Comparison of ENCODE assay signal across 19 mouse cellular contexts in genomic region chr16:12032441-12032840, GRCm38 (mm10). TPM values are rescaled to one million over a fixed set of nuclear protein-coding genes. Genes with fewer than 3 reads are reported as not detected.
A peak's percentile ranks its signal among the peaks of the same experiment; 100 is the strongest.
DNase-seq lines count a peak whose midpoint lies in the region; ATAC-seq and TF ChIP-seq lines count a peak whose summit lies in the region.
"Had no signal": no experiment of that assay in that cellular context is flagged by ENCODE, and none has a peak within 500 bp of the region (broad histone marks: within the 10 kb centered on the region; RNA-seq: fewer than 3 reads in every experiment).

No protein-coding gene starts in this region.

- H3K27me3 ChIP-seq in liver, adult 2 months (ENCODE audit: control insufficient read depth, insufficient read depth, low read length), result no peaks in the 10 kb centered on the region
- no peaks in the 10 kb centered on the region for H3K27me3 ChIP-seq in liver, embryonic 12.5 days (replicated peaks)
- H3K27me3 ChIP-seq in kidney, embryonic 16.5 days (ENCODE audit: insufficient read depth, low read length), result no peaks in the 10 kb centered on the region
- H3K27me3 ChIP-seq: limb, embryonic 13.5 days; lung, embryonic 15.5 days; midbrain, embryonic 12.5 days; stomach, embryonic 15.5 days had no signal

- no peak overlapping the region for H3K27ac ChIP-seq in liver, adult 2 months (replicated peaks; ENCODE audit: insufficient read depth, low read depth, low read length)
- H3K27ac ChIP-seq in liver, embryonic 12.5 days, result no peak overlapping the region
- no peak overlapping the region for H3K27ac ChIP-seq in kidney, embryonic 16.5 days (ENCODE audit: low read length)
- H3K27ac ChIP-seq: limb, embryonic 13.5 days; lung, embryonic 15.5 days; midbrain, embryonic 12.5 days; stomach, embryonic 15.5 days had no signal

- H3K79me2 ChIP-seq in liver, adult 2 months (ENCODE audit: control insufficient read depth, insufficient read depth, low read length), result no peaks in the 10 kb centered on the region

- H3K9me3 ChIP-seq in liver, embryonic 12.5 days (replicated peaks), result no peaks in the 10 kb centered on the region
- no peaks in the 10 kb centered on the region for H3K9me3 ChIP-seq in kidney, embryonic 16.5 days (ENCODE audit: low read length)
- H3K9me3 ChIP-seq: limb, embryonic 13.5 days; lung, embryonic 15.5 days; midbrain, embryonic 12.5 days; stomach, embryonic 15.5 days had no signal

- H3K4me2 ChIP-seq in liver, embryonic 12.5 days, result no peak overlapping the region
- no peak overlapping the region for H3K4me2 ChIP-seq in kidney, embryonic 16.5 days (replicated peaks; ENCODE audit: low read depth, low read length)
- H3K4me2 ChIP-seq: limb, embryonic 13.5 days; lung, embryonic 15.5 days; midbrain, embryonic 12.5 days; stomach, embryonic 15.5 days had no signal

- no peaks in the 10 kb centered on the region for H3K4me1 ChIP-seq in liver, adult 2 months (ENCODE audit: control insufficient read depth, insufficient read depth, low read length)
- peaks cover 5% of the 10 kb centered on the region; the same call in 1 of the 2 replicates for H3K4me1 ChIP-seq in liver, embryonic 12.5 days
- no peaks in the 10 kb centered on the region for H3K4me1 ChIP-seq in kidney, embryonic 16.5 days (ENCODE audit: insufficient read depth, low read length)
- H3K4me1 ChIP-seq: limb, embryonic 13.5 days; lung, embryonic 15.5 days; midbrain, embryonic 12.5 days; stomach, embryonic 15.5 days had no signal

- no peak for ATAC-seq in liver, embryonic 12.5 days
- no peak for ATAC-seq in megakaryocyte, adult 5-6 weeks (ENCODE audit: poor library complexity, severe bottlenecking)
- ATAC-seq in kidney, embryonic 16.5 days (ENCODE audit: low FRiP score, low TSS enrichment), result no peak
- ATAC-seq: forebrain, embryonic 16.5 days had no signal

- WGBS in liver, adult 2 months, result 13% methylated on average over 1 of the region's 1 CpGs
- 83% methylated on average over 1 of the region's 1 CpGs for WGBS in liver, embryonic 12.5 days (ENCODE audit: insufficient replicate concordance)
- WGBS in kidney, embryonic 16.5 days, result 83% methylated on average over 1 of the region's 1 CpGs

- TF ChIP-seq CTCF in liver, adult 2 months (IDR thresholded peaks at IDR 0.05; ENCODE audit: low read depth, low read length), result no peak

- no peak for TF ChIP-seq POLR2A in liver, adult 2 months (IDR thresholded peaks at IDR 0.05; ENCODE audit: extremely low read depth, insufficient read depth, low read length)

- H3K4me3 ChIP-seq in liver, adult 2 months (ENCODE audit: insufficient read depth, low read depth, low read length), result no peak overlapping the region
- H3K4me3 ChIP-seq in liver, embryonic 12.5 days, result no peak overlapping the region
- H3K4me3 ChIP-seq in kidney, embryonic 16.5 days (ENCODE audit: low read length), result no peak overlapping the region
- H3K4me3 ChIP-seq: limb, embryonic 13.5 days; lung, embryonic 15.5 days; midbrain, embryonic 12.5 days; stomach, embryonic 15.5 days had no signal

- no peaks in the 10 kb centered on the region for H3K36me3 ChIP-seq in liver, adult 2 months (ENCODE audit: control insufficient read depth, insufficient read depth, low read length)
- no peaks in the 10 kb centered on the region for H3K36me3 ChIP-seq in liver, embryonic 12.5 days
- H3K36me3 ChIP-seq in kidney, embryonic 16.5 days (ENCODE audit: insufficient read depth, low read length), result no peaks in the 10 kb centered on the region
- H3K36me3 ChIP-seq: limb, embryonic 13.5 days; lung, embryonic 15.5 days; midbrain, embryonic 12.5 days; stomach, embryonic 15.5 days had no signal

- H3K9ac ChIP-seq in liver, adult 2 months (ENCODE audit: low read depth, low read length), result no peak overlapping the region
- H3K9ac ChIP-seq in liver, embryonic 12.5 days, result no peak overlapping the region
- H3K9ac ChIP-seq in kidney, embryonic 16.5 days (replicated peaks; ENCODE audit: low read length), result no peak overlapping the region
- H3K9ac ChIP-seq: limb, embryonic 13.5 days; lung, embryonic 15.5 days; midbrain, embryonic 12.5 days; stomach, embryonic 15.5 days had no signal

- DNase-seq in cerebellum, postnatal 10 days, result peak; percentile 23 to 36
- DNase-seq in cerebellum, adult 9-10 months, result no peak
- DNase-seq in liver, adult 2 months (ENCODE audit: extremely low read depth, low read depth, low spot score), result peak; percentile 54
- DNase-seq in MN1 (ENCODE audit: low spot score), result peak; percentile 17
- peak; percentile 67 to 77 for DNase-seq in adrenal gland, postnatal 36 days
- DNase-seq: embryo, embryonic 11 days; gastrocnemius, postnatal 10 days; kidney, adult 9 months; thymus, postnatal 25 days had no signal

RNA-seq across cellular contexts. Expression of gene Shisa9, which starts 48.5 kb away (rescaled TPM):
- 0.13 and 0.74 TPM in 2 replicates for total RNA-seq in liver, adult 2 months (2014; rRNA removed)
- 0.10 and 0.12 TPM in 2 replicates for polyA plus RNA-seq in liver, adult 2 months (2012; rRNA removed)
- polyA plus RNA-seq in liver, embryonic 12.5 days (2016; fragmentation: Nextera tagmentation; extraction: Ambion mirVana), result 0.60 and 0.86 TPM in 2 replicates
- total RNA-seq in adrenal gland, postnatal 36 days (2021), result 1 to 10 TPM; 2.2 to 2.5 TPM
- not detected in 2 replicates for total RNA-seq in megakaryocyte, adult 5-6 weeks (2015)
- total RNA-seq in megakaryocyte, adult 5-6 weeks (2017), result not detected in 2 replicates
- polyA plus RNA-seq in kidney, embryonic 16.5 days (2015; fragmentation: Nextera tagmentation; extraction: Ambion mirVana), result 0.34 and 0.66 TPM in 2 replicates
- total RNA-seq: ES-E14 had no signal
- polyA plus RNA-seq: C2C12 had no signal
